ENCODE assay signal across 39 mouse cellular contexts in genomic region chr9:114507421-114507820, GRCm38 (mm10). TPM values are rescaled to one million over a fixed set of nuclear protein-coding genes. Genes with fewer than 3 reads are reported as not detected.
DNase-seq lines count a peak whose midpoint lies in the region; ATAC-seq and TF ChIP-seq lines count a peak whose summit lies in the region.
"Had no signal": no experiment of that assay in that cellular context is flagged by ENCODE, and none has a peak within 500 bp of the region (broad histone marks: within the 10 kb centered on the region; RNA-seq: fewer than 3 reads in every experiment).

No protein-coding gene starts in this region.

- no peak overlapping the region for H3K4me3 ChIP-seq in CH12.LX (replicated peaks in 1 of 3; ENCODE audit: low read depth in 2 of 3, low read length in 2 of 3, poor library complexity in 1 of 3)
- no peak overlapping the region for H3K4me3 ChIP-seq in hindbrain, embryonic 16.5 days (ENCODE audit: low read length)
- H3K4me3 ChIP-seq: embryonic facial prominence, embryonic 12.5 days; heart, embryonic 13.5 days; hindbrain, embryonic 10.5 days; limb, embryonic 10.5 days; limb, embryonic 15.5 days; midbrain, embryonic 10.5 days; neural tube, embryonic 12.5 days had no signal

- TF ChIP-seq EP300 in CH12.LX (IDR thresholded peaks at IDR 0.05; ENCODE audit: low read length) = no peak

- TF ChIP-seq POLR2A in CH12.LX (IDR thresholded peaks at IDR 0.05; ENCODE audit: low read depth, low read length) = no peak

- dilution Hi-C loops in CH12.LX (cut with MboI; ENCODE audit: extremely low pct_ligation_motif_present, extremely low pct_unique_long_range_greater_than_20kb, low sequenced_read_pairs) = no loop called here

- no peak for TF ChIP-seq RAD21 in CH12.LX (IDR thresholded peaks at IDR 0.05; ENCODE audit: low read depth, low read length)

- no peak overlapping the region for H3K9ac ChIP-seq in CH12.LX (ENCODE audit: insufficient read depth, low read depth)
- no peak overlapping the region for H3K9ac ChIP-seq in hindbrain, embryonic 16.5 days (ENCODE audit: low read depth, low read length)
- H3K9ac ChIP-seq: embryonic facial prominence, embryonic 12.5 days; heart, embryonic 13.5 days; limb, embryonic 15.5 days; liver, embryonic 14.5 days; neural tube, embryonic 12.5 days had no signal

- no peaks in the 10 kb centered on the region for H3K27me3 ChIP-seq in CH12.LX (replicated peaks)
- H3K27me3 ChIP-seq in hindbrain, embryonic 16.5 days (replicated peaks; ENCODE audit: control insufficient read depth, insufficient read depth, low read length) = no peaks in the 10 kb centered on the region
- H3K27me3 ChIP-seq: embryonic facial prominence, embryonic 12.5 days; heart, embryonic 13.5 days; limb, embryonic 15.5 days; neural tube, embryonic 12.5 days; Patski had no signal

- H3K4me1 ChIP-seq in CH12.LX (ENCODE audit: control insufficient read depth in 1 of 2, insufficient read depth in 2 of 2) = peaks cover 9 to 19% of the 10 kb centered on the region in 2 experiments
- H3K4me1 ChIP-seq in hindbrain, embryonic 16.5 days (ENCODE audit: control insufficient read depth, insufficient read depth, low read depth, low read length) = no peaks in the 10 kb centered on the region
- H3K4me1 ChIP-seq: embryonic facial prominence, embryonic 12.5 days; hindbrain, embryonic 10.5 days; limb, embryonic 15.5 days; midbrain, embryonic 10.5 days; neural tube, embryonic 12.5 days had no signal

- no peaks in the 10 kb centered on the region for H3K36me3 ChIP-seq in CH12.LX (replicated peaks in 1 of 2; ENCODE audit: control insufficient read depth in 1 of 2, insufficient read depth in 1 of 2, low read length in 1 of 2)
- H3K36me3 ChIP-seq in hindbrain, embryonic 16.5 days (ENCODE audit: control insufficient read depth, insufficient read depth, low read length) = no peaks in the 10 kb centered on the region
- H3K36me3 ChIP-seq: limb, embryonic 15.5 days had no signal

- H3K27ac ChIP-seq in CH12.LX (ENCODE audit: insufficient read depth, low read depth) = no peak overlapping the region
- H3K27ac ChIP-seq in hindbrain, embryonic 16.5 days (ENCODE audit: low read depth, low read length) = no peak overlapping the region
- H3K27ac ChIP-seq: embryonic facial prominence, embryonic 12.5 days; heart, embryonic 13.5 days; hindbrain, embryonic 10.5 days; kidney, postnatal 0 days; limb, embryonic 10.5 days; limb, embryonic 15.5 days; liver, embryonic 14.5 days; macrophage; midbrain, embryonic 10.5 days; neural tube, embryonic 12.5 days had no signal

- no peaks in the 10 kb centered on the region for H3K79me2 ChIP-seq in CH12.LX (replicated peaks; ENCODE audit: control insufficient read depth, extremely low read depth, insufficient read depth, poor library complexity, severe bottlenecking)

- DNase-seq in 3134 (ENCODE audit: extremely low read depth, insufficient read length, low spot score) (peak; percentile 72), CH12.LX (ENCODE audit: extremely low read depth) (peak; percentile 40)
- no peak for DNase-seq in thymus, adult 18-20 months
- no peak for DNase-seq in embryo, embryonic 11 days
- no peak for DNase-seq in kidney, postnatal 10 days
- DNase-seq: adrenal gland, postnatal 25 days; cerebellum, adult 2 months; cerebellum, postnatal 14 days; gastrocnemius, postnatal 25 days; heart, postnatal 10 days; kidney, adult 2 months; lung, adult 2 months; lung, postnatal 10 days; right cerebral cortex, adult 18-20 months; spleen, adult 18-20 months; thymus, postnatal 25 days had no signal

- no peak for TF ChIP-seq CTCF in CH12.LX (conservative IDR thresholded peaks at IDR 0.05 in 1 of 2, IDR thresholded peaks at IDR 0.05 in 1 of 2; ENCODE audit: low read depth in 2 of 2, low read length in 2 of 2)

- in situ Hi-C loops in CH12.LX (cut with MboI; ENCODE audit: low pct_ligation_motif_present, low pct_unique_long_range_greater_than_20kb, low sequenced_read_pairs) = no loop called here

- WGBS in hindbrain, embryonic 16.5 days = 85% methylated on average over 9 of the region's 9 CpGs

- ATAC-seq in common myeloid progenitor, adult 5-6 weeks (replicated peaks; ENCODE audit: low read depth, poor library complexity, severe bottlenecking) = peak; percentile 78
- peak; percentile 76 for ATAC-seq in megakaryocyte, adult 5-6 weeks (ENCODE audit: poor library complexity, severe bottlenecking)
- ATAC-seq in hindbrain, embryonic 16.5 days = no peak
- ATAC-seq: forebrain, embryonic 14.5 days; midbrain, embryonic 16.5 days; Patski had no signal

- no peaks in the 10 kb centered on the region for H3K9me3 ChIP-seq in CH12.LX (replicated peaks; ENCODE audit: low read length)
- no peaks in the 10 kb centered on the region; the same call in none of the 2 replicates for H3K9me3 ChIP-seq in hindbrain, embryonic 16.5 days (ENCODE audit: control insufficient read depth, low read length)
- H3K9me3 ChIP-seq: embryonic facial prominence, embryonic 12.5 days; limb, embryonic 15.5 days had no signal

- H3K4me2 ChIP-seq in CH12.LX (ENCODE audit: insufficient read depth, low read depth, poor library complexity, severe bottlenecking) = peak overlapping the region; percentile 63
- no peak overlapping the region for H3K4me2 ChIP-seq in hindbrain, embryonic 16.5 days (ENCODE audit: low read length)
- H3K4me2 ChIP-seq: embryonic facial prominence, embryonic 12.5 days; heart, embryonic 13.5 days; limb, embryonic 15.5 days; neural tube, embryonic 12.5 days had no signal

TF ChIP-seq in CH12.LX, 34 proteins besides CTCF, POLR2A, EP300 and RAD21:
- TF ChIP-seq PAX5 (IDR thresholded peaks at IDR 0.05; ENCODE audit: low read length) = no peak
- TF ChIP-seq MYC (IDR thresholded peaks at IDR 0.05; ENCODE audit: low read depth, low read length) = no peak
- TF ChIP-seq HCFC1 (IDR thresholded peaks at IDR 0.05; ENCODE audit: low read depth, low read length) = no peak
- TF ChIP-seq NELFE (IDR thresholded peaks at IDR 0.05; ENCODE audit: low read depth, low read length) = no peak
- no peak for TF ChIP-seq TCF12 (IDR thresholded peaks at IDR 0.05; ENCODE audit: low read depth, low read length)
- no peak for TF ChIP-seq JUN (IDR thresholded peaks at IDR 0.05; ENCODE audit: insufficient read depth, low read depth, low read length)
- peak; percentile 75 for TF ChIP-seq ZNF384 (IDR thresholded peaks at IDR 0.05; ENCODE audit: low read depth, low read length)
- TF ChIP-seq E2F4 (IDR thresholded peaks at IDR 0.05; ENCODE audit: insufficient replicate concordance, low read depth, low read length) = no peak
TF ChIP-seq in CH12.LX: peak in this region for 1.

RNA-seq across cellular contexts. Expression of gene Ccr4, which starts 2.7 kb away (rescaled TPM):
- total RNA-seq in CH12.LX (2012; rRNA removed) = 0.08 TPM in 2 replicates
- total RNA-seq in CH12.LX (2014; rRNA removed) = 0.36 and 0.55 TPM in 2 replicates
- 0.65 and 0.74 TPM in 2 replicates for polyA plus RNA-seq in CH12.LX (2012; ENCODE audit: insufficient read length, low read depth)
- total RNA-seq in common myeloid progenitor, adult 5-6 weeks (2017) = not detected in 2 replicates
- total RNA-seq in megakaryocyte, adult 5-6 weeks (2015) = 0.18 TPM in 1 of 2 replicates, not detected in the other
- 0.07 TPM in 1 of 2 replicates, not detected in the other for total RNA-seq in megakaryocyte, adult 5-6 weeks (2017)
- polyA plus RNA-seq in hindbrain, embryonic 16.5 days (2015; fragmentation: Nextera tagmentation; extraction: Ambion mirVana) = not detected in 2 replicates
- total RNA-seq: adrenal gland, adult 18-20 months; adrenal gland, postnatal 25 days; gastrocnemius, postnatal 25 days; heart, adult 8-10 months; left cerebral cortex, postnatal 10 days; MEL had no signal
- polyA plus RNA-seq: brain, embryonic 14.5 days; cerebellum, adult 2 months; embryonic facial prominence, embryonic 12.5 days; forebrain, embryonic 14.5 days; heart, embryonic 13.5 days; hindbrain, embryonic 10.5 days; limb, embryonic 10.5 days; liver, embryonic 14.5 days; macrophage; midbrain, embryonic 10.5 days; midbrain, embryonic 16.5 days; neural tube, embryonic 12.5 days; Patski had no signal

RNA-seq across cellular contexts. Expression of gene C130032M10Rik, which starts 8.1 kb away (rescaled TPM):
- total RNA-seq in CH12.LX (2012; rRNA removed) (not detected in 2 replicates), CH12.LX (2014; rRNA removed) (not detected in 2 replicates)
- polyA plus RNA-seq in CH12.LX (2012; ENCODE audit: insufficient read length, low read depth) = not detected in 2 replicates
- not detected in 2 replicates for total RNA-seq in common myeloid progenitor, adult 5-6 weeks (2017)
- total RNA-seq in megakaryocyte, adult 5-6 weeks (2015) = not detected in 2 replicates
- not detected in 2 replicates for total RNA-seq in megakaryocyte, adult 5-6 weeks (2017)
- not detected in 2 replicates for polyA plus RNA-seq in hindbrain, embryonic 16.5 days (2015; fragmentation: Nextera tagmentation; extraction: Ambion mirVana)
- total RNA-seq: adrenal gland, adult 18-20 months; adrenal gland, postnatal 25 days; gastrocnemius, postnatal 25 days; heart, adult 8-10 months; heart, postnatal 10 days; left cerebral cortex, postnatal 10 days; MEL had no signal
- polyA plus RNA-seq: brain, embryonic 14.5 days; cerebellum, adult 2 months; forebrain, embryonic 14.5 days; intestine, embryonic 14.5 days; kidney, adult 2 months; large intestine, adult 2 months; liver, embryonic 14.5 days; lung, adult 2 months; macrophage; midbrain, embryonic 16.5 days; Patski had no signal

RNA-seq across cellular contexts. Expression of gene Trim71, which starts 56.7 kb away (rescaled TPM):
- total RNA-seq in CH12.LX (2012; rRNA removed) = under 0.01 and 0.04 TPM in 2 replicates
- total RNA-seq in CH12.LX (2014; rRNA removed) = not detected in 2 replicates
- polyA plus RNA-seq in CH12.LX (2012; ENCODE audit: insufficient read length, low read depth) = 0.03 TPM in 1 of 2 replicates, not detected in the other
- 0.09 TPM in 1 of 2 replicates, not detected in the other for total RNA-seq in common myeloid progenitor, adult 5-6 weeks (2017)
- total RNA-seq in megakaryocyte, adult 5-6 weeks (2015) = not detected in 2 replicates
- total RNA-seq in megakaryocyte, adult 5-6 weeks (2017) = not detected in 2 replicates
- 0.14 and 0.24 TPM in 2 replicates for polyA plus RNA-seq in hindbrain, embryonic 16.5 days (2015; fragmentation: Nextera tagmentation; extraction: Ambion mirVana)
- total RNA-seq: adrenal gland, adult 18-20 months; gastrocnemius, postnatal 25 days; heart, adult 8-10 months; heart, postnatal 10 days; MEL had no signal
- polyA plus RNA-seq: large intestine, adult 2 months; macrophage; Patski had no signal

Comparison
In these comparisons a context has a peak if more than half of its experiments do, and no peak if none do; other contexts are left out.
1. DNase-seq: peak in 3134 (single experiment) and CH12.LX (single experiment); none in thymus, adult 18-20 months (0 of 2), embryo, embryonic 11 days (single experiment) and kidney, postnatal 10 days (single experiment).